Mouse (Mus musculus) kidney, postnatal 25 days (tissue): ENCODE data around the gene Mxra7.

ENCODE experiments used
- DNase-seq, 2 experiments: peaks; one replicate each; pipeline ENCODE4 v3.0.0; 2021; ENCODE audit warnings: mixed read lengths in 2 of 2

The Mxra7 gene

DNA sequence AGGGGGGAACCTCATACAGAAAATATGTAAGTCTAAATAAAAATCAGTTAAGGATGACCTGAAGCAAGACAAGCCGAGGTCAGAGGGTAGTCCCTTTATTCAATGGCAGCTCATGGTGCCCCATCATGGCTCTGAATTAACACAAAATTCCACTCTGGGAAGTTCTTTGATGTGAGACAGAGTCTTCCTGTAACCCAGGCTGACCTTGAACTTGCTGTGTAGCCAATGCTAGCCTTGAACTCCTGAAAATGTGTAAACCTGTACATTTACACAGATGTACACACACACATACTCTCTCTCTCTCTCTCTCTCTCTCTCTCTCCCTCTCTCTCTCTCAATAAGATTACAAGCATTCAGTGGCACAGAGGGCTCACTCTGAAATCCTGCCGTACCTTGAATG, 62.9 kb downstream of the Mxra7 start:
- DNase-seq: no peak

DNA sequence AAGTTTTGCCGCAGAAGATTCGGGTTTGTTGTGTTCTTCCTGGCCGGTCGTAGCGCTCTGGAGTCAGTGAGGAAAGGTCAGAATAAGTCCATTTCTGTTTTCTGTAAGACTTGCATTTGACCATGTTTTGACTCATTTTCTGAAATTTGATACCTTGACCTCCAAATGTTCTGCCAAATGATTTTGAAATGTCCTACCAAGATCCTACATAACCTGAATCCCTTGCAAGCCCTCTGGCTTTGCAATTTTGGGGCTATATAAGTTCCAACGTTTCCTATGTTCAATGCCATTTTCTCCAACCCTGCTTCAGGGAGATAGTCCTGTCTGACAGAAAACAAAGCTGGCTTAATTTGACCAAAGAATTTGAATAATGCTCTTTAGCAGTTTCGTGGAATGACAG, 63.5 kb downstream of the Mxra7 start:
- no peak for DNase-seq

DNA sequence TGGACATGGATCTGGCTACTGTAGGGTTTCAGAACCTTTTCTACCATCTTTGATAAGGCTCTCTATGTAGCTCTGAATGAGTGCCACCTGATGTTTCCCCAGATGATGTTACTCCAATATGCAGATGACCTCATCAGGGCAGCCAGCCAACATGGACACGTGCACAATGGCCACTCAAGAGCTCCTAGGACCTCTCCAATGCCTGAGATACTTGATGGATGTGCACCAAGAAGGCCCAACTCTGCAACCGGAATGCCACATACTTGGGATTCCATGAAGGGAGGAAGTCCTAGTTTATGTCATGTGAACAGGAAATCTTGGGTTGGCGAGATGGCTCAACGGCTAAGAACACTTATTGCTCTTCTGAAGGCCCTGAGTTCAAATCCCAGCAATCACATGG, 72.7 kb downstream of the Mxra7 start:
- DNase-seq: peak in 1 of 2 experiments; percentile 28

DNA sequence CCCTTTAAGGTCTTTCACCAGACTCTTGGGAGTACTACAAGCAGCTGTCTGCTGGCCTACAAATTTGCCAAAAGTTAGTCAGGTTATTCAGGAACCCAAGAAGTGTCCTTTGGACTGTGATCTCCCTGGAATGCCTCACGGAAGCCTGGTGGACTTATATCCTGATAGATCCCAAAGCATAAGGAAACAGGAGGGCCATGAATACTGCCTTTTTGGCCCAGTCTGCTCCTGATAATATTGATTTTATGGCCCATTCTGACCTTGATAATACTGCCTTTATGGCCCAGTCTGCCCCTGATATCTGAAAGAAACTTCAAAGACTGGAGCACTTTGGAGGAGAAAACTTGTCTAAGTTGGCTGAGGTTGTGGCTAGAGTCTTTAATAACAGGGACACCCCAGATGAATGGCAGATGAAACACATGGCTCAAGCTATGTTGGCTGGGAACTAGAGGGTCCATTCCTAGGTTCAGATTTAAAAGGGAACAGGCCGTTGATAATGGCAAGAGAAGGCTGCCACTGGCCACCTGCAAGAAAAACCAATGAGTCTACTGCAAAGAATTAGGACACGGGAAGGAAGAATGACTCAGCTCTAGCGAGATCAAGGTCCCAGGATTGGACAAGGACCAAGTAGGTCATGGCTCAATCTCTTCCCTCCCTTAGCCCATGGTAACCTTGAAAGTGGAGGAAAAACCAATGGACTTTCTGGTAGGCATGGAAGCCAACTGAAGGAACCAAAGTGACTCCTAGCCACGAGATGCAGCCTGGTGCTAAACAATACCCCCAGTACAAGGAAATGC, 74.0 kb downstream of the Mxra7 start:
- DNase-seq: peak; percentile 27 to 56
